Comparison of ENCODE assay signal across 9 mouse cellular contexts in genomic region chr7:44898607-44899006, GRCm38 (mm10). TPM values are rescaled to one million over a fixed set of nuclear protein-coding genes. Genes with fewer than 3 reads are reported as not detected.
DNase-seq lines count a peak whose midpoint lies in the region; ATAC-seq lines count a peak whose summit lies in the region.
"Had no signal": no experiment of that assay in that cellular context is flagged by ENCODE, and none has a peak within 500 bp of the region (broad histone marks: within the 10 kb centered on the region; RNA-seq: fewer than 3 reads in every experiment).

No protein-coding gene starts in this region.

- WGBS in midbrain, embryonic 10.5 days, result 39% methylated on average over 19 of the region's 19 CpGs
- WGBS in midbrain, embryonic 14.5 days, result 38% methylated on average over 19 of the region's 19 CpGs
- WGBS in embryonic facial prominence, embryonic 10.5 days, result 43% methylated on average over 19 of the region's 19 CpGs

- H3K27ac ChIP-seq in midbrain, embryonic 10.5 days (replicated peaks), result peak overlapping the region; percentile 69
- no peak overlapping the region for H3K27ac ChIP-seq in midbrain, embryonic 14.5 days (replicated peaks; ENCODE audit: low read depth, low read length)
- peak overlapping the region; percentile 40; the same call in 1 of the 2 replicates for H3K27ac ChIP-seq in embryonic facial prominence, embryonic 10.5 days (replicated peaks)
- H3K27ac ChIP-seq: lung, embryonic 15.5 days had no signal

- peaks cover 53% of the 10 kb centered on the region for H3K36me3 ChIP-seq in midbrain, embryonic 10.5 days
- peaks cover 46% of the 10 kb centered on the region for H3K36me3 ChIP-seq in midbrain, embryonic 14.5 days (ENCODE audit: control insufficient read depth, insufficient read depth, low read length)
- peaks cover 54% of the 10 kb centered on the region for H3K36me3 ChIP-seq in embryonic facial prominence, embryonic 10.5 days (replicated peaks)
- no peaks in the 10 kb centered on the region; the same call in 1 of the 2 replicates for H3K36me3 ChIP-seq in splenic B cell, adult 2 months (ENCODE audit: control insufficient read depth, insufficient read depth, low read length, poor library complexity, severe bottlenecking)

- no peak for ATAC-seq in CD4-positive, CD25-positive, alpha-beta regulatory T cell, adult 4 months
- no peak for ATAC-seq in midbrain, embryonic 14.5 days (ENCODE audit: low FRiP score, low TSS enrichment)
- no peak for ATAC-seq in monocyte, adult 5-6 weeks (replicated peaks; ENCODE audit: insufficient number of reproducible peaks, low FRiP score, low TSS enrichment, poor library complexity, severe bottlenecking)

- no peak overlapping the region for H3K4me2 ChIP-seq in midbrain, embryonic 14.5 days (ENCODE audit: low read length)
- H3K4me2 ChIP-seq: lung, embryonic 15.5 days had no signal

- no peaks in the 10 kb centered on the region for H3K27me3 ChIP-seq in midbrain, embryonic 10.5 days (ENCODE audit: low read depth, poor library complexity, severe bottlenecking)
- H3K27me3 ChIP-seq in midbrain, embryonic 14.5 days (ENCODE audit: control insufficient read depth, insufficient read depth, low read length), result no peaks in the 10 kb centered on the region
- no peaks in the 10 kb centered on the region for H3K27me3 ChIP-seq in embryonic facial prominence, embryonic 10.5 days (replicated peaks; ENCODE audit: low read depth, poor library complexity, severe bottlenecking)
- no peaks in the 10 kb centered on the region for H3K27me3 ChIP-seq in splenic B cell, adult 2 months (ENCODE audit: control insufficient read depth, insufficient read depth, low read length, poor library complexity, severe bottlenecking)
- H3K27me3 ChIP-seq: lung, embryonic 15.5 days had no signal

- H3K9ac ChIP-seq in midbrain, embryonic 14.5 days (replicated peaks; ENCODE audit: low read length), result no peak overlapping the region
- H3K9ac ChIP-seq: lung, embryonic 15.5 days had no signal

- peak overlapping the region; percentile 75 for H3K4me3 ChIP-seq in midbrain, embryonic 10.5 days
- no peak overlapping the region for H3K4me3 ChIP-seq in midbrain, embryonic 14.5 days (replicated peaks; ENCODE audit: low read depth, low read length)
- peak overlapping the region; percentile 19 for H3K4me3 ChIP-seq in embryonic facial prominence, embryonic 10.5 days
- H3K4me3 ChIP-seq: lung, embryonic 15.5 days had no signal

- H3K4me1 ChIP-seq in midbrain, embryonic 10.5 days, result peaks cover 82% of the 10 kb centered on the region
- H3K4me1 ChIP-seq in midbrain, embryonic 14.5 days (ENCODE audit: control insufficient read depth, insufficient read depth, low read length), result peaks cover 33% of the 10 kb centered on the region
- H3K4me1 ChIP-seq in embryonic facial prominence, embryonic 10.5 days, result peaks cover 58% of the 10 kb centered on the region

- no peaks in the 10 kb centered on the region for H3K9me3 ChIP-seq in midbrain, embryonic 10.5 days (replicated peaks)
- H3K9me3 ChIP-seq in midbrain, embryonic 14.5 days (ENCODE audit: control insufficient read depth, low read length), result no peaks in the 10 kb centered on the region
- H3K9me3 ChIP-seq in embryonic facial prominence, embryonic 10.5 days, result no peaks in the 10 kb centered on the region
- H3K9me3 ChIP-seq: lung, embryonic 15.5 days had no signal

- DNase-seq in CD4-positive, CD25-positive, alpha-beta regulatory T cell, adult 2 months (ENCODE audit: low read depth, low spot score), result peak; percentile 62
- peak; percentile 39 for DNase-seq in midbrain, embryonic 10.5 days (ENCODE audit: low spot score)
- no peak for DNase-seq in midbrain, embryonic 14.5 days
- peak; percentile 45 for DNase-seq in embryonic facial prominence, embryonic 10.5 days (ENCODE audit: low spot score)
- DNase-seq in kidney, postnatal 4 days, result peak; percentile 73 to 79
- peak; percentile 26 for DNase-seq in splenic B cell, adult 2 months (ENCODE audit: low read depth, low spot score)

RNA-seq across cellular contexts. Expression of gene Fuz, which starts 2.7 kb away (rescaled TPM):
- 10 to 100 TPM in 1 of 2 experiments, 1 to 10 TPM in 1; 9.2 to 17.5 TPM for polyA plus RNA-seq in CD4-positive, CD25-positive, alpha-beta regulatory T cell, adult 4 months (2017; shearing (Covaris generic))
- 26.9 and 30.6 TPM in 2 replicates for polyA plus RNA-seq in midbrain, embryonic 10.5 days (2016; fragmentation: Nextera tagmentation; extraction: Ambion mirVana)
- polyA plus RNA-seq in midbrain, embryonic 14.5 days (2014; fragmentation: Nextera tagmentation; extraction: Ambion mirVana), result 16.7 and 17.2 TPM in 2 replicates
- 17.6 and 20.1 TPM in 2 replicates for polyA plus RNA-seq in embryonic facial prominence, embryonic 10.5 days (2016; fragmentation: Nextera tagmentation; extraction: Ambion mirVana)
- total RNA-seq in monocyte, adult 5-6 weeks (2017), result 10.8 to 19.1 TPM (median 16.1 TPM) in 3 replicates

RNA-seq across cellular contexts. Expression of gene Med25, which starts 6.1 kb away (rescaled TPM):
- 10 to 100 TPM in 1 of 2 experiments, 1 to 10 TPM in 1; 9.1 to 10.9 TPM for polyA plus RNA-seq in CD4-positive, CD25-positive, alpha-beta regulatory T cell, adult 4 months (2017; shearing (Covaris generic))
- 213 and 220 TPM in 2 replicates for polyA plus RNA-seq in midbrain, embryonic 10.5 days (2016; fragmentation: Nextera tagmentation; extraction: Ambion mirVana)
- 114 and 128 TPM in 2 replicates for polyA plus RNA-seq in midbrain, embryonic 14.5 days (2014; fragmentation: Nextera tagmentation; extraction: Ambion mirVana)
- 135 and 146 TPM in 2 replicates for polyA plus RNA-seq in embryonic facial prominence, embryonic 10.5 days (2016; fragmentation: Nextera tagmentation; extraction: Ambion mirVana)
- 8.2 to 15.1 TPM (median 8.9 TPM) in 3 replicates for total RNA-seq in monocyte, adult 5-6 weeks (2017)

RNA-seq across cellular contexts. Expression of gene Ptov1, which starts 29.0 kb away (rescaled TPM):
- polyA plus RNA-seq in CD4-positive, CD25-positive, alpha-beta regulatory T cell, adult 4 months (2017; shearing (Covaris generic)), result 1 to 10 TPM; 1.1 to 3.9 TPM
- 478 and 516 TPM in 2 replicates for polyA plus RNA-seq in midbrain, embryonic 10.5 days (2016; fragmentation: Nextera tagmentation; extraction: Ambion mirVana)
- polyA plus RNA-seq in midbrain, embryonic 14.5 days (2014; fragmentation: Nextera tagmentation; extraction: Ambion mirVana), result 480 and 508 TPM in 2 replicates
- polyA plus RNA-seq in embryonic facial prominence, embryonic 10.5 days (2016; fragmentation: Nextera tagmentation; extraction: Ambion mirVana), result 514 and 525 TPM in 2 replicates
- 7.2 to 11.9 TPM (median 7.4 TPM) in 3 replicates for total RNA-seq in monocyte, adult 5-6 weeks (2017)

RNA-seq across cellular contexts. Expression of gene Ap2a1, which starts 30.7 kb away (rescaled TPM):
- 1 to 10 TPM; 6.2 to 7.4 TPM for polyA plus RNA-seq in CD4-positive, CD25-positive, alpha-beta regulatory T cell, adult 4 months (2017; shearing (Covaris generic))
- 74.2 and 77.0 TPM in 2 replicates for polyA plus RNA-seq in midbrain, embryonic 10.5 days (2016; fragmentation: Nextera tagmentation; extraction: Ambion mirVana)
- polyA plus RNA-seq in midbrain, embryonic 14.5 days (2014; fragmentation: Nextera tagmentation; extraction: Ambion mirVana), result 124 and 133 TPM in 2 replicates
- 75.1 and 77.1 TPM in 2 replicates for polyA plus RNA-seq in embryonic facial prominence, embryonic 10.5 days (2016; fragmentation: Nextera tagmentation; extraction: Ambion mirVana)
- total RNA-seq in monocyte, adult 5-6 weeks (2017), result 10.3 to 21.7 TPM (median 21.0 TPM) in 3 replicates

RNA-seq across cellular contexts. Expression of gene Pnkp, which starts 41.7 kb away (rescaled TPM):
- polyA plus RNA-seq in CD4-positive, CD25-positive, alpha-beta regulatory T cell, adult 4 months (2017; shearing (Covaris generic)), result 10 to 100 TPM; 45.0 to 74.3 TPM
- polyA plus RNA-seq in midbrain, embryonic 10.5 days (2016; fragmentation: Nextera tagmentation; extraction: Ambion mirVana), result 38.1 and 38.4 TPM in 2 replicates
- 28.8 and 30.4 TPM in 2 replicates for polyA plus RNA-seq in midbrain, embryonic 14.5 days (2014; fragmentation: Nextera tagmentation; extraction: Ambion mirVana)
- 34.4 and 36.3 TPM in 2 replicates for polyA plus RNA-seq in embryonic facial prominence, embryonic 10.5 days (2016; fragmentation: Nextera tagmentation; extraction: Ambion mirVana)
- 68.9 to 89.5 TPM (median 71.5 TPM) in 3 replicates for total RNA-seq in monocyte, adult 5-6 weeks (2017)

Comparison
In these comparisons a context has a peak if more than half of its experiments do, and no peak if none do; other contexts are left out.
1. RNA of gene Ptov1, which starts 29.0 kb away (polyA plus RNA-seq): 514 to 525 TPM in embryonic facial prominence, embryonic 10.5 days, 480 to 508 TPM in midbrain, embryonic 14.5 days and 478 to 516 TPM in midbrain, embryonic 10.5 days; 1.1 to 3.9 TPM in CD4-positive, CD25-positive, alpha-beta regulatory T cell, adult 4 months; every median in the first group is over 10 times any median in the second.